Mouse (Mus musculus) limb, embryonic 10.5 days (tissue): ENCODE data around the gene R3hcc1l. TPM values are rescaled to one million over a fixed set of nuclear protein-coding genes. Genes with fewer than 3 reads are reported as not detected.

Experiments used
- polyA plus RNA-seq: library from polyadenylated mRNA; unstranded; fragments of >200 nt; fragmentation: Nextera tagmentation; extraction: Ambion mirVana; gene quantifications from 2 replicates; pipeline ENCODE4 v1.2.1, GENCODE M21; 2016

The R3hcc1l gene
- polyA plus RNA-seq, 1 experiment from 2014 or later, result 21.4 TPM

Other genes with a start within 250 kb of the R3hcc1l start
- gene Crtac1, start 87.0 kb upstream of the R3hcc1l start, polyA plus RNA-seq, result 1.0 and 1.2 TPM in 2 replicates
- gene Loxl4, start 94.1 kb downstream of the R3hcc1l start, polyA plus RNA-seq, result 0.11 and 0.19 TPM in 2 replicates
- 0.30 and 0.74 TPM in 2 replicates for gene Pyroxd2, start 234.0 kb downstream of the R3hcc1l start, polyA plus RNA-seq